Mouse (Mus musculus) liver, postnatal 0 days (tissue): Measurements from ENCODE around the gene Kxd1.
"Not testable (repeated sequence)": the region's sequence is repeated elsewhere in the genome, so short reads cannot be mapped to it uniquely, and the experiment has no call there.

Source experiments
- CTCF ChIP-seq: sonication (generic); IDR thresholded peaks from 2 replicates; pipeline ENCODE4 v1.5.1; 2016; ENCODE audit warnings: antibody characterized with exemption, low read depth
- EP300 ChIP-seq: IDR thresholded peaks from 2 replicates; pipeline ENCODE4 v1.6.1; 2016; ENCODE audit warnings: antibody characterized with exemption, low read depth, mild to moderate bottlenecking

DNA sequence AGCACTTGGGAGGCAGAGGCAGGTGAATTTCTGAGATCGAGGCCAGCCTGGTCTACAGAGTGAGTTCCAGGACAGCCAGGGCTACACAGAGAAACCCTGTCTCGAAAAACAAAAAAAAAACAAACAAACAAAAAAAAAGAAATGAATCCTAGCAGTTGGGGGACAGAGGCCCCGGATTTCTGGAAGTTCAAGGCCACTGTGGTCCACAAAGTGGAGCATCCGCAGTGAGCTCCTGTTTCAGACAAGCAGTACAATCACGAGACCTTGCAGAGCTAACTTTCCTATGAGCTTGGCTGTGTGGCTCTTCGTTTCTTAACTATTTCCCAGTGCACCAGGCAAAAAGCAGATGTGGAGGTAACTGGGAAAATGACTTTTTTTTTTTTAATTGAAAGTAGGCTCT is 16.6 kb downstream of the Kxd1 start:
- not testable (repeated sequence) for TF ChIP-seq CTCF, EP300
